10 mouse cellular contexts compared by ENCODE assay signal in genomic region chr1:149541386-149541785, GRCm38 (mm10).
DNase-seq lines count a peak whose midpoint lies in the region; ATAC-seq and TF ChIP-seq lines count a peak whose summit lies in the region.
"Had no signal": no experiment of that assay in that cellular context is flagged by ENCODE, and none has a peak within 500 bp of the region (broad histone marks: within the 10 kb centered on the region; RNA-seq: fewer than 3 reads in every experiment).

No protein-coding gene starts in this region.

- no peaks in the 10 kb centered on the region for H3K36me3 ChIP-seq in kidney, postnatal 0 days (ENCODE audit: insufficient read depth, low read length)
- H3K36me3 ChIP-seq: liver, embryonic 13.5 days had no signal

- no peaks in the 10 kb centered on the region for H3K4me1 ChIP-seq in kidney, postnatal 0 days (replicated peaks; ENCODE audit: insufficient read depth, low read length)
- H3K4me1 ChIP-seq: liver, embryonic 13.5 days had no signal

- H3K9me3 ChIP-seq in kidney, postnatal 0 days (replicated peaks; ENCODE audit: low read length) = no peaks in the 10 kb centered on the region
- H3K9me3 ChIP-seq: liver, embryonic 13.5 days had no signal

- no peak overlapping the region for H3K27ac ChIP-seq in kidney, postnatal 0 days
- H3K27ac ChIP-seq: liver, embryonic 13.5 days had no signal

- no peak overlapping the region for H3K4me2 ChIP-seq in kidney, postnatal 0 days (ENCODE audit: low read length)
- H3K4me2 ChIP-seq: liver, embryonic 13.5 days had no signal

- no peak for ATAC-seq in kidney, postnatal 0 days (replicated peaks; ENCODE audit: low FRiP score, low read depth)

- TF ChIP-seq CTCF in kidney, postnatal 0 days (IDR thresholded peaks at IDR 0.05; ENCODE audit: low read depth) = peak; percentile 46

- H3K27me3 ChIP-seq in kidney, postnatal 0 days (ENCODE audit: insufficient read depth, low read length) = no peaks in the 10 kb centered on the region
- H3K27me3 ChIP-seq: liver, embryonic 13.5 days had no signal

- no peak overlapping the region for H3K4me3 ChIP-seq in kidney, postnatal 0 days (replicated peaks; ENCODE audit: low read depth, low read length)
- H3K4me3 ChIP-seq: erythroblast, embryonic 14.5 days; liver, embryonic 13.5 days had no signal

- H3K9ac ChIP-seq in kidney, postnatal 0 days (ENCODE audit: low read depth, low read length) = no peak overlapping the region
- H3K9ac ChIP-seq: liver, embryonic 13.5 days had no signal

- 40% methylated on average over 2 of the region's 2 CpGs for WGBS in kidney, postnatal 0 days

- peak; percentile 21 for DNase-seq in embryo, embryonic 11 days
- DNase-seq in embryo, embryonic 10 days (ENCODE audit: low spot score) = no peak
- peak; percentile 19 for DNase-seq in kidney, postnatal 0 days (ENCODE audit: low spot score)
- DNase-seq in kidney, adult 8-10 months = no peak
- peak; percentile 14 to 36 for DNase-seq in right cerebral cortex, adult 2 months (ENCODE audit: low spot score in 2 of 2)
- DNase-seq in right cerebral cortex, postnatal 4 days = no peak
- no peak for DNase-seq in adrenal gland, adult 18-20 months (ENCODE audit: low spot score in 2 of 2)
- DNase-seq in frontal cortex, postnatal 14 days (ENCODE audit: low spot score in 2 of 2) = no peak
- DNase-seq: liver, embryonic 13.5 days had no signal

Comparison
In these comparisons a context has a peak if more than half of its experiments do, and no peak if none do; other contexts are left out.
1. DNase-seq: peak in embryo, embryonic 11 days (single experiment), kidney, postnatal 0 days (single experiment) and right cerebral cortex, adult 2 months (2 of 2); none in embryo, embryonic 10 days (single experiment), kidney, adult 8-10 months (0 of 2), right cerebral cortex, postnatal 4 days (single experiment), adrenal gland, adult 18-20 months (0 of 2) and frontal cortex, postnatal 14 days (0 of 2).